Mouse (Mus musculus): ENCODE results near the gene Zfp667.

The Zfp667 gene

GRCm38 (mm10) chr7:6330458-6331232, 44.3 kb downstream of the Zfp667 start:
- peak; percentile 47 for DNase-seq (ENCODE audit: low spot score)

GRCm38 (mm10) chr7:6331233-6331956, 45.0 kb downstream of the Zfp667 start, which contains the start of gene Zfp583:
Gene Zfp583 (minus strand): TSS chr7:6331285.
- peak; percentile 77 for DNase-seq (ENCODE audit: low spot score)

- DNase-seq (ENCODE audit: low spot score): no peak
Observed at GRCm38 (mm10) chr7:6339865-6340264, 53.5 kb downstream of the Zfp667 start.

- DNase-seq (ENCODE audit: low spot score): peak; percentile 42
Observed at GRCm38 (mm10) chr7:6343501-6344071, 57.2 kb downstream of the Zfp667 start, which contains the start of gene Gm3854. Gene Gm3854 (plus strand): TSS chr7:6343759.

- no peak for DNase-seq (ENCODE audit: low spot score)
Observed at GRCm38 (mm10) chr7:6344124-6344523, 57.7 kb downstream of the Zfp667 start.

Data from c-Kit-positive CD71-positive TER-119-positive erythroid progenitor cells, embryonic 14.5 days (primary cell).